Comparison of ENCODE assay signal across 11 mouse cellular contexts in genomic region chr1:90206684-90207083, GRCm38 (mm10). TPM values are rescaled to one million over a fixed set of nuclear protein-coding genes. Genes with fewer than 3 reads are reported as not detected.
DNase-seq lines count a peak whose midpoint lies in the region; ATAC-seq lines count a peak whose summit lies in the region.
"Had no signal": no experiment of that assay in that cellular context is flagged by ENCODE, and none has a peak within 500 bp of the region (broad histone marks: within the 10 kb centered on the region; RNA-seq: fewer than 3 reads in every experiment).

No protein-coding gene starts in this region.

- peaks cover 14% of the 10 kb centered on the region for H3K4me1 ChIP-seq in embryonic facial prominence, embryonic 11.5 days (ENCODE audit: control insufficient read depth, insufficient read depth, low read length)
- peaks cover 98% of the 10 kb centered on the region for H3K4me1 ChIP-seq in hindbrain, embryonic 10.5 days (replicated peaks)
- H3K4me1 ChIP-seq in midbrain, embryonic 11.5 days (ENCODE audit: control insufficient read depth, insufficient read depth, low read length), result peaks cover 55% of the 10 kb centered on the region

- peak overlapping the region; percentile 65 for H3K4me2 ChIP-seq in embryonic facial prominence, embryonic 11.5 days (ENCODE audit: low read depth, low read length)
- H3K4me2 ChIP-seq in midbrain, embryonic 11.5 days, result peak overlapping the region; percentile 68

- 0 out of 2 replicates have a peak, but pooled peaks cover 2% of the 10 kb centered on the region for H3K27me3 ChIP-seq in embryonic facial prominence, embryonic 11.5 days (ENCODE audit: control insufficient read depth, insufficient read depth, low read length)
- H3K27me3 ChIP-seq in hindbrain, embryonic 10.5 days (ENCODE audit: insufficient read depth, poor library complexity, severe bottlenecking), result peaks cover 14% of the 10 kb centered on the region
- no peaks in the 10 kb centered on the region for H3K27me3 ChIP-seq in midbrain, embryonic 11.5 days (ENCODE audit: control insufficient read depth, insufficient read depth, low read length)

- H3K36me3 ChIP-seq in embryonic facial prominence, embryonic 11.5 days (replicated peaks; ENCODE audit: control insufficient read depth, insufficient read depth, low read depth, low read length), result no peaks in the 10 kb centered on the region
- peaks cover 24% of the 10 kb centered on the region for H3K36me3 ChIP-seq in hindbrain, embryonic 10.5 days
- no peaks in the 10 kb centered on the region for H3K36me3 ChIP-seq in midbrain, embryonic 11.5 days (ENCODE audit: control insufficient read depth, insufficient read depth, low read length)

- H3K27ac ChIP-seq in embryonic facial prominence, embryonic 11.5 days (replicated peaks; ENCODE audit: low read depth, low read length), result no peak overlapping the region
- peak overlapping the region; percentile 86 for H3K27ac ChIP-seq in hindbrain, embryonic 10.5 days
- peak overlapping the region; percentile 55; the same call in 1 of the 2 replicates for H3K27ac ChIP-seq in midbrain, embryonic 11.5 days (ENCODE audit: low read depth, low read length)
- H3K27ac ChIP-seq: liver, embryonic 14.5 days had no signal

- intact Hi-C loops in left cerebral cortex, postnatal 4 days (cut with DNase I), result loop anchor here (5.0 kb wide), 1 partner anchor 144 kb away; no protein-coding TSS in a partner anchor

- 62% methylated on average over 3 of the region's 3 CpGs for WGBS in embryonic facial prominence, embryonic 11.5 days
- 67% methylated on average over 3 of the region's 3 CpGs for WGBS in hindbrain, embryonic 10.5 days
- WGBS in midbrain, embryonic 11.5 days, result 45% methylated on average over 3 of the region's 3 CpGs

- ATAC-seq in embryonic facial prominence, embryonic 11.5 days (replicated peaks; ENCODE audit: insufficient number of reproducible peaks, low FRiP score, low TSS enrichment, low read depth), result no peak
- no peak for ATAC-seq in midbrain, embryonic 11.5 days (ENCODE audit: low FRiP score)
- ATAC-seq in cerebellum, adult (ENCODE audit: insufficient number of reproducible peaks, low FRiP score, low TSS enrichment), result no peak
- ATAC-seq: activated CD4-positive, CD25-positive, alpha-beta regulatory T cell, adult 4 months had no signal

- no peaks in the 10 kb centered on the region for H3K9me3 ChIP-seq in embryonic facial prominence, embryonic 11.5 days (replicated peaks; ENCODE audit: control insufficient read depth, low read length)
- no peaks in the 10 kb centered on the region for H3K9me3 ChIP-seq in hindbrain, embryonic 10.5 days
- H3K9me3 ChIP-seq in midbrain, embryonic 11.5 days (ENCODE audit: control insufficient read depth, low read length), result no peaks in the 10 kb centered on the region

- peak overlapping the region; percentile 18 for H3K9ac ChIP-seq in embryonic facial prominence, embryonic 11.5 days (replicated peaks; ENCODE audit: low read length)
- peak overlapping the region; percentile 86 for H3K9ac ChIP-seq in midbrain, embryonic 11.5 days (ENCODE audit: low read length)
- H3K9ac ChIP-seq: liver, embryonic 14.5 days had no signal

- peak overlapping the region; percentile 51 for H3K4me3 ChIP-seq in embryonic facial prominence, embryonic 11.5 days (ENCODE audit: low read depth, low read length)
- peak overlapping the region; percentile 61 for H3K4me3 ChIP-seq in hindbrain, embryonic 10.5 days
- H3K4me3 ChIP-seq in midbrain, embryonic 11.5 days (ENCODE audit: low read depth, low read length), result peak overlapping the region; percentile 67

- DNase-seq in heart, adult 11 months, result peak; percentile 97
- DNase-seq in heart, postnatal 4 days, result no peak
- DNase-seq in embryonic facial prominence, embryonic 11.5 days (ENCODE audit: low spot score), result no peak
- no peak for DNase-seq in hindbrain, embryonic 10.5 days (ENCODE audit: low spot score)
- DNase-seq in midbrain, embryonic 11.5 days (ENCODE audit: low spot score, missing footprints), result peak; percentile 83
- no peak for DNase-seq in spleen, postnatal 10 days (ENCODE audit: low spot score in 2 of 2)
- DNase-seq in left cerebral cortex, postnatal 4 days, result no peak
- DNase-seq: right cerebral cortex, postnatal 14 days had no signal

RNA-seq across cellular contexts. Expression of gene Ackr3, which starts 2.9 kb away (rescaled TPM):
- total RNA-seq in heart, postnatal 4 days (2021), result 10 to 100 TPM; 28.3 to 29.5 TPM
- 39.9 and 44.5 TPM in 2 replicates for polyA plus RNA-seq in embryonic facial prominence, embryonic 11.5 days (2014; fragmentation: Nextera tagmentation; extraction: Ambion mirVana)
- 19.2 and 22.3 TPM in 2 replicates for polyA plus RNA-seq in hindbrain, embryonic 10.5 days (2016; fragmentation: Nextera tagmentation; extraction: Ambion mirVana)
- polyA plus RNA-seq in midbrain, embryonic 11.5 days (2014; fragmentation: Nextera tagmentation; extraction: Ambion mirVana), result 28.4 and 29.4 TPM in 2 replicates
- 1 to 10 TPM; 7.3 to 9.0 TPM for total RNA-seq in left cerebral cortex, postnatal 4 days (2021)

RNA-seq across cellular contexts. Expression of gene Iqca, which starts 53.5 kb away (rescaled TPM):
- total RNA-seq in heart, postnatal 4 days (2021), result not detected
- polyA plus RNA-seq in embryonic facial prominence, embryonic 11.5 days (2014; fragmentation: Nextera tagmentation; extraction: Ambion mirVana), result 0.56 TPM in 1 of 2 replicates, not detected in the other
- 0.25 and 1.4 TPM in 2 replicates for polyA plus RNA-seq in hindbrain, embryonic 10.5 days (2016; fragmentation: Nextera tagmentation; extraction: Ambion mirVana)
- polyA plus RNA-seq in midbrain, embryonic 11.5 days (2014; fragmentation: Nextera tagmentation; extraction: Ambion mirVana), result 0.18 TPM in 1 of 2 replicates, not detected in the other
- under 1 TPM; 0.79 to 0.88 TPM for total RNA-seq in left cerebral cortex, postnatal 4 days (2021)
- polyA plus RNA-seq: activated CD4-positive, CD25-positive, alpha-beta regulatory T cell, adult 4 months had no signal

Comparison
In these comparisons a context has a peak if more than half of its experiments do, and no peak if none do; other contexts are left out.
1. DNase-seq: peak in heart, adult 11 months (single experiment) and midbrain, embryonic 11.5 days (single experiment); none in heart, postnatal 4 days (single experiment), embryonic facial prominence, embryonic 11.5 days (single experiment), hindbrain, embryonic 10.5 days (single experiment), spleen, postnatal 10 days (0 of 2) and left cerebral cortex, postnatal 4 days (single experiment).
2. Peak in every context shown above with its lines, with median percentiles within 50 percentile points of each other: H3K4me3 ChIP-seq.